Mouse (Mus musculus) limb, embryonic 11.5 days (tissue): Measurements from ENCODE around the gene Larp6. TPM values are rescaled to one million over a fixed set of nuclear protein-coding genes. Genes with fewer than 3 reads are reported as not detected.

Source experiments
- ATAC-seq: fragments of 200-750 bp; cut with Nextera tagmentation; 2 replicates; pipeline ENCODE4 v1.8.0; 2017; ENCODE audit warnings: low read depth; ENCODE audit not compliant: insufficient number of reproducible peaks, low FRiP score, low TSS enrichment
- DNase-seq: peaks from one replicate; pipeline ENCODE4 v3.0.0-alpha.2; 2015; ENCODE audit warnings: low spot score
- H3K27ac ChIP-seq: fragments of 300-500 bp; sonication (generic); replicated peaks from 2 replicates; pipeline ENCODE4 v1.5.1; 2014; ENCODE audit warnings: low read depth, mild to moderate bottlenecking, low read length
- H3K27me3 ChIP-seq: fragments of 300-500 bp; sonication (generic); 2 replicates; pipeline ENCODE4 v1.6.1; 2014; ENCODE audit warnings: mild to moderate bottlenecking, low read length, mixed read lengths; ENCODE audit not compliant: control insufficient read depth, insufficient read depth
- H3K36me3 ChIP-seq: fragments of 300-500 bp; sonication (generic); 2 replicates; pipeline ENCODE4 v1.6.1; 2014; ENCODE audit warnings: mild to moderate bottlenecking, low read length, moderate library complexity, mixed read lengths; ENCODE audit not compliant: control insufficient read depth, insufficient read depth
- H3K4me1 ChIP-seq: fragments of 300-500 bp; sonication (generic); 2 replicates; pipeline ENCODE4 v1.6.1; 2014; ENCODE audit warnings: low read length, mixed read lengths; ENCODE audit not compliant: control insufficient read depth, insufficient read depth
- H3K4me2 ChIP-seq: fragments of 300-500 bp; sonication (generic); 2 replicates; pipeline ENCODE4 v1.6.1; 2014; ENCODE audit warnings: low read depth, mild to moderate bottlenecking, moderate library complexity; ENCODE audit not compliant: severe bottlenecking
- H3K4me3 ChIP-seq: fragments of 300-500 bp; sonication (generic); 2 replicates; pipeline ENCODE4 v1.5.1; 2014; ENCODE audit warnings: low read depth, low read length
- H3K9ac ChIP-seq: fragments of 300-500 bp; sonication (generic); 2 replicates; pipeline ENCODE4 v1.6.1; 2014; ENCODE audit warnings: mild to moderate bottlenecking, low read length
- H3K9me3 ChIP-seq: fragments of 300-500 bp; sonication (generic); 2 replicates; pipeline ENCODE4 v1.6.1; 2016; ENCODE audit warnings: low read length; ENCODE audit not compliant: control insufficient read depth
- WGBS: fragments of 180-500 bp; shearing (Covaris S2); extraction: QIAGEN DNeasy Blood & Tissue Kit; methylation state at CpG from one replicate; pipeline ENCODE4 v1.1.7; 2014; 5-methylcytosine and 5-hydroxymethylcytosine counted together
- polyA plus RNA-seq: library from polyadenylated mRNA; unstranded; fragments of >200 nt; fragmentation: Nextera tagmentation; extraction: Ambion mirVana; gene quantifications from 2 replicates; pipeline ENCODE4 v1.2.1, GENCODE M21; 2014

Gene Larp6
- polyA plus RNA-seq = 1.3 and 2.1 TPM in 2 replicates

- under 1% methylated on average over 47 of the region's 66 CpGs for WGBS
- DNase-seq (peak; percentile 68), ATAC-seq (no peak; the same call in 1 of the 2 replicates)
- H3K27me3 ChIP-seq = 0 out of 2 replicates have a peak, but pooled peaks cover 5% of the 10 kb centered on the region
- no peaks in the 10 kb centered on the region for H3K4me1 ChIP-seq
- peak within 1 kb of the TSS; percentile 64 for H3K4me3 ChIP-seq
- H3K27ac ChIP-seq = no peak within 1 kb of the TSS
- no peaks in the 10 kb centered on the region for H3K36me3 ChIP-seq
- no peaks in the 10 kb centered on the region for H3K9me3 ChIP-seq
- peak within 1 kb of the TSS; percentile 99 for H3K4me2 ChIP-seq
- peak within 1 kb of the TSS; percentile 78 for H3K9ac ChIP-seq
These were observed at the start of gene Larp6 for GRCm38 (mm10) chr9:60712771-60713541. Gene Larp6, plus strand, starts transcription at chr9:60712989.

DNA sequence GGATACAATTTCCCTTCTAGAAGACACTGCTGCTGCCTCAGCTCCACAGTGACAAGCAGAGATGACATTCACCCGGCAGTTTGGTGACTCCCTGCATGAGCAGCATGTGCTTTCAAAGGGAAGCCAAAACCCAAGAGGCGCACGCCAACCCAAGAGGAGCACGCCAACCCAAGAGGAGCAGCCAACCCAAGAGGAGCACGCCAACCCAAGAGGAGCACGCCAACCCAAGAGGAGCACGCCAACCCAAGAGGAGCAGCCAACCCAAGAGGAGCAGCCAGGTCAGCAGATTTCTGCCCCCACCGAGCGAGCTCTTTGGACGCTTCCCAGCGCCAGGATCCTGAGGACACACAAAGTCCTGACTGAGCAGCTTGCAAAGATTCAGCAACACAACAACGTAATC lies 48.4 kb upstream of the Larp6 start:
- no peak overlapping the region for H3K9ac ChIP-seq
- DNase-seq (no peak), ATAC-seq (no peak)
- no peak overlapping the region for H3K27ac ChIP-seq
- no peaks in the 10 kb centered on the region for H3K9me3 ChIP-seq
- H3K4me2 ChIP-seq = no peak overlapping the region
- no peaks in the 10 kb centered on the region for H3K4me1 ChIP-seq
- H3K4me3 ChIP-seq = no peak overlapping the region
- H3K27me3 ChIP-seq = no peaks in the 10 kb centered on the region
- 90% methylated on average over 12 of the region's 12 CpGs for WGBS
- 0 out of 2 replicates have a peak, but pooled peaks cover 2% of the 10 kb centered on the region for H3K36me3 ChIP-seq

GRCm38 (mm10) chr9:60664866-60665265 lies 47.9 kb upstream of the Larp6 start:
- Histone ChIP-seq H3K27me3 (no peaks in the 10 kb centered on the region), H3K4me3 (no peak overlapping the region), H3K27ac (no peak overlapping the region), H3K9ac (no peak overlapping the region), H3K4me1 (no peaks in the 10 kb centered on the region), H3K4me2 (no peak overlapping the region), H3K36me3 (0 out of 2 replicates have a peak, but pooled peaks cover 2% of the 10 kb centered on the region), H3K9me3 (no peaks in the 10 kb centered on the region)
- ATAC-seq (no peak), DNase-seq (no peak)
- WGBS = 92% methylated on average over 5 of the region's 5 CpGs

DNA sequence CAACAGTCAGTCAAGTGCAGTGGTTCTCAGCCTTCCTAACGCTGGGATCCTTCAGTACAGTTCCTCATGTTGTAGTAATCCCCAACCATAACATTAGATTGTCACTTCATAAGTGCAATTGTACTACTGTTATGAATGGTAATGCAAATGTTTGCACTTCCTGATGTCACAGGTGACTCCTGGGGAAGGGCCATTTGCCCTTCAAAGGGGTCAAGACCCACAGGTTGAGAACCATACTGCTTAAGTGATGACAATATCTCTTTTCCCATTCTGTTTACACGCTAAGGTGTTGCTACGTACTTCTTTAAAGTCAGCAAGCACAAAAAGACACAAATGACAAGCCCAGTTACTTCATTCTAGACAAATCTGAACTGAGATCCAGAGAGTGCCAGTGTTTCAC lies 47.3 kb upstream of the Larp6 start:
- Histone ChIP-seq H3K9me3 (no peaks in the 10 kb centered on the region), H3K27me3 (no peaks in the 10 kb centered on the region), H3K36me3 (0 out of 2 replicates have a peak, but pooled peaks cover 2% of the 10 kb centered on the region), H3K9ac (no peak overlapping the region), H3K27ac (no peak overlapping the region), H3K4me2 (no peak overlapping the region), H3K4me3 (no peak overlapping the region), H3K4me1 (no peaks in the 10 kb centered on the region)
- ATAC-seq = no peak
- 94% methylated on average over 3 of the region's 3 CpGs for WGBS
- DNase-seq = no peak

- Histone ChIP-seq H3K4me3 (no peak overlapping the region), H3K4me1 (no peaks in the 10 kb centered on the region), H3K36me3 (0 out of 2 replicates have a peak, but pooled peaks cover 2% of the 10 kb centered on the region), H3K4me2 (no peak overlapping the region), H3K9ac (no peak overlapping the region), H3K27ac (no peak overlapping the region), H3K27me3 (no peaks in the 10 kb centered on the region), H3K9me3 (no peaks in the 10 kb centered on the region)
- DNase-seq = no peak
- ATAC-seq = no peak
- WGBS = 92% methylated on average over 6 of the region's 6 CpGs
These were observed 43.9 kb upstream of the Larp6 start for GRCm38 (mm10) chr9:60668886-60669285.

DNA sequence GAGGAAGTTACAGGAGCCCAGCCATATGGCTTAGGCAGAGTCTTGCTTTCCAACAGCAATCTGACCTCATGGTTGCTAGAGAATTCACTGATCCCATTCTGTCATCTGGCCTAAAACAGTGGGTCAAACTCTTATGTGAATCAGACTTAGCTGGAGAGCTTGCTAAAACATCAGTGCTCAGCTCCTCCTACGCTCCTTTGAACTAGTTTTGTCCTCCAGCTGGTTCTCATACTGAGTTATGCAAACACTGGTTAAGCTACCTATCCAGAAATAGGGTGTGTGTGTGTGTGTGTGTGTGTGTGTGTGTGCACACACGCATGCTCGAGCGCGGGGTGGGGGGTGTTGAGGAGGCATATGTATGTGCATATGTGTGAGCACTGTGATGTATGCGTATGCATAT lies 40.2 kb upstream of the Larp6 start:
- Histone ChIP-seq H3K4me1 (no peaks in the 10 kb centered on the region), H3K27ac (no peak overlapping the region), H3K4me3 (no peak overlapping the region), H3K27me3 (no peaks in the 10 kb centered on the region), H3K9ac (no peak overlapping the region), H3K36me3 (no peaks in the 10 kb centered on the region), H3K4me2 (no peak overlapping the region), H3K9me3 (no peaks in the 10 kb centered on the region)
- WGBS = 96% methylated on average over 6 of the region's 6 CpGs
- no peak for ATAC-seq
- no peak for DNase-seq

DNA sequence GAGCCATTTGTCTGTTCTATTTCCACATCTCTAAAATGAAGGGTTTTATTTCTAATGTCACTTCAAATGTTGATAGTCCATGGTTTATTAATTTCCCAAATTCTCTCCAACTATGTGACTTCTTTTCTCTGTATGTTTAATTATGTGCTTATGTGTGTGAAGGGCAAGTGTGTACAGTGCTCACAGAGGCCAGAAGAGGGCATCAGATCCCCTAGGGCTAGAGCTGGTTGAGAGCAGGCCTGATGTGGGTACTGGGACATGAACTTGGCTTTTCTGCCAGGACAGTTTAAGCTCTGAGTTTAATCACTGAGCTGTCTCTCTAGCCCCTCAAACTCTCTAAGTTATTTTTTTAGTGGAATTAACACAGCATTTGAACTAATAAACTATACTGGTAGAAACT lies 38.0 kb upstream of the Larp6 start:
- DNase-seq = no peak
- no peak for ATAC-seq
- H3K36me3 ChIP-seq = no peaks in the 10 kb centered on the region

DNA sequence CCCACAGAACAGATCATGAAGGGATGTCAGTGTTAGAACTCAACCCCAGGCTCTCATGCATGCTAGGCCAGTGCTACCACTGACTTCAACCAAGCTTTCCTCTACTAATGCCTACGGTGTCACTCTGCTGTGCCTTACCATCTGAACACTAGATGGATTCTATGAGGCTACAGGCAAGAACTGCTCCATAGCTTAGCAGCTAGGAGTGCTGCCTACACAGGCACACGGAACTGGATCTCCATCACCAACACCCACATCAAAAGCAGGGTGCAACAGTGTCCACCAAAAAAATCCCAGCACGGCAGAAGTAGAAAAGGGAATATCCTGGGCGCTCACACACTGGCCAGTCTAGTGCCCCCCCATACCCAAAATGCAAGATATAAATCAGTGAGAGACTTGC lies 36.4 kb upstream of the Larp6 start:
- no peaks in the 10 kb centered on the region for H3K36me3 ChIP-seq
- no peaks in the 10 kb centered on the region for H3K9me3 ChIP-seq
- no peak overlapping the region for H3K27ac ChIP-seq
- no peaks in the 10 kb centered on the region for H3K27me3 ChIP-seq
- H3K9ac ChIP-seq = no peak overlapping the region
- no peaks in the 10 kb centered on the region for H3K4me1 ChIP-seq
- no peak for DNase-seq
- 92% methylated on average over 4 of the region's 4 CpGs for WGBS
- ATAC-seq = no peak
- no peak overlapping the region for H3K4me3 ChIP-seq
- H3K4me2 ChIP-seq = no peak overlapping the region

More for the DNA sequence above, 38.0 kb upstream of the Larp6 start:
- H3K4me2 ChIP-seq = no peak overlapping the region
- no peaks in the 10 kb centered on the region for H3K9me3 ChIP-seq
- H3K27ac ChIP-seq = no peak overlapping the region
- no peak overlapping the region for H3K4me3 ChIP-seq
- no peak overlapping the region for H3K9ac ChIP-seq
- no peaks in the 10 kb centered on the region for H3K27me3 ChIP-seq
- no peaks in the 10 kb centered on the region for H3K4me1 ChIP-seq
